Mouse (Mus musculus): ENCODE measurements around the gene Sfi1.
"Not testable (repeated sequence)": the region's sequence is repeated elsewhere in the genome, so short reads cannot be mapped to it uniquely, and the experiment has no call there.

DNA sequence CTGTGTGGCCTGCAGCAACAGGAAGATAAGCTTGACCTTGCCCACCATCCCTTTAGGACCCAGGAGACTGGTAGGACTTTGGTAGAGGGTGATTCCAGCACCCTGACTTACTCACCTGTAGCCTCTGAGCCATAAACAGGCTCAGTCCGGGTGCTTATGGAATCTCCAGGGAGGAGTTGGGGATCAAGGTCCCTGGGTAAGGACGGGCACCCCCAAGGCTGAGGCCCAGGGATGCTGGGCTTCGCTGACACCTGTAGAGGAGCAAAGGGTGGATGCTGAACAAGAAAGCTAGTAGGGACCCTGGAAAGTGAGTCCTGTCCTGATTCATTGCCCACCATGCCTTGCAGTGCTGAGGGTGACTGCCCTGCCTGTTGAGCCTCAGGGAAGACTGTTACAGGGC lies 60.3 kb downstream of the Sfi1 start:
- TF ChIP-seq POLR2A (IDR thresholded peaks at IDR 0.05; ENCODE audit: borderline replicate concordance, extremely low read depth, insufficient read depth, insufficient read length, poor library complexity, severe bottlenecking); CTCF (IDR thresholded peaks at IDR 0.05; ENCODE audit: borderline replicate concordance, extremely low read depth, insufficient read depth, insufficient read length): not testable (repeated sequence)

All from brain, embryonic 14.5 days (tissue).